Mouse (Mus musculus) lung, embryonic 14.5 days (tissue): ENCODE results near the gene Vps37b. TPM values are rescaled to one million over a fixed set of nuclear protein-coding genes. Genes with fewer than 3 reads are reported as not detected.

ENCODE experiments used
- ATAC-seq: fragments of 200-750 bp; cut with Nextera tagmentation; 2 replicates; pipeline ENCODE4 v1.8.0; 2017; ENCODE audit warnings: mild to moderate bottlenecking, moderate TSS enrichment, moderate library complexity; ENCODE audit not compliant: insufficient read depth
- DNase-seq: peaks from one replicate; pipeline ENCODE4 v3.0.0-alpha.2; 2015
- H3K27ac ChIP-seq: fragments of 300-500 bp; sonication (generic); 2 replicates; pipeline ENCODE4 v1.5.1; 2014; ENCODE audit warnings: low read depth, mild to moderate bottlenecking, moderate library complexity
- H3K27me3 ChIP-seq: fragments of 300-500 bp; sonication (generic); 2 replicates; pipeline ENCODE4 v1.6.1; 2014; ENCODE audit warnings: low read length, control low read depth; ENCODE audit not compliant: insufficient read depth
- H3K36me3 ChIP-seq: fragments of 300-500 bp; sonication (generic); 2 replicates; pipeline ENCODE4 v1.6.1; 2014; ENCODE audit warnings: control low read depth; ENCODE audit not compliant: insufficient read depth
- H3K4me1 ChIP-seq: fragments of 300-500 bp; sonication (generic); 2 replicates; pipeline ENCODE4 v1.6.1; 2014; ENCODE audit warnings: antibody characterized with exemption, control low read depth; ENCODE audit not compliant: insufficient read depth
- H3K4me2 ChIP-seq: fragments of 300-500 bp; sonication (generic); 2 replicates; pipeline ENCODE4 v1.6.1; 2014; ENCODE audit warnings: mild to moderate bottlenecking
- H3K4me3 ChIP-seq: fragments of 300-500 bp; sonication (generic); 2 replicates; pipeline ENCODE4 v1.5.1; 2014; ENCODE audit warnings: low read depth, low read length
- H3K9ac ChIP-seq: fragments of 300-500 bp; sonication (generic); 2 replicates; pipeline ENCODE4 v1.6.1; 2014
- H3K9me3 ChIP-seq: fragments of 300-500 bp; sonication (generic); 2 replicates; pipeline ENCODE4 v1.6.1; 2016; ENCODE audit warnings: low read depth, low read length, control low read depth
- CTCF ChIP-seq: IDR thresholded peaks from 2 replicates; pipeline ENCODE4 v1.5.1; 2016; ENCODE audit warnings: antibody characterized with exemption, low read depth
- WGBS: fragments of 180-500 bp; shearing (Covaris S2); extraction: QIAGEN DNeasy Blood & Tissue Kit; methylation state at CpG from one replicate; pipeline ENCODE4 v1.1.7; 2014; 5-methylcytosine and 5-hydroxymethylcytosine counted together
- polyA plus RNA-seq: library from polyadenylated mRNA; unstranded; fragments of >200 nt; fragmentation: Nextera tagmentation; extraction: Ambion mirVana; gene quantifications from 2 replicates; pipeline ENCODE4 v1.2.1, GENCODE M21; 2014

The Vps37b gene
- polyA plus RNA-seq, 1 experiment from 2014 or later, result 39.3 TPM

- H3K9ac ChIP-seq, result no peak overlapping the region
- DNase-seq (no peak), ATAC-seq (peak; percentile 29; the same call in 1 of the 2 replicates)
- no peaks in the 10 kb centered on the region for H3K27me3 ChIP-seq
- no peaks in the 10 kb centered on the region for H3K4me1 ChIP-seq
- no peak overlapping the region for H3K4me2 ChIP-seq
- no peak overlapping the region for H3K4me3 ChIP-seq
- 12% methylated on average over 2 of the region's 2 CpGs for WGBS
- no peaks in the 10 kb centered on the region for H3K9me3 ChIP-seq
- H3K27ac ChIP-seq, result no peak overlapping the region
- H3K36me3 ChIP-seq, result no peaks in the 10 kb centered on the region
- no peak for TF ChIP-seq CTCF
Measured at GRCm38 (mm10) chr5:123986925-123987324, 45.1 kb downstream of the Vps37b start.

DNA sequence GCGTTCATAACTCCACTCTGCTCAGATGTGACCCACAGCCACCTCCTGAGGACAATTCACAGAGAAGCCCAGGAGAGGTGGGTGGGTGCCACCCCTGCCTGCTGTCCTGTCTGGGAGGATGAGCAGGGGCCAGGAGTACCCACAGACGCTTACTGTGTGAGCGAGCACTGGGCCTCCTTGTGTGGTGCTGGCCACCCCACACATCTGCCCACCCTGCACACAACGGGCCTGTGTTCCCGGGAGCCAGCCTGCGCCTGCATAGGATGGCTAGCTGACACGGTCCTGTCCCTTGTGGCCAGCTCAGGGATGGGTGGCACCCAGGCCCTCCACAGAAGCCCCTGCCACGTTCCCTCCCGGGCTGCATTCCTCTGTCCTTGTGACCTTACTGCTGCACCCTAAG is 46.6 kb downstream of the Vps37b start:
- Histone ChIP-seq H3K4me1 (no peaks in the 10 kb centered on the region), H3K27me3 (no peaks in the 10 kb centered on the region), H3K4me2 (no peak overlapping the region), H3K9ac (no peak overlapping the region), H3K4me3 (no peak overlapping the region), H3K36me3 (no peaks in the 10 kb centered on the region), H3K27ac (no peak overlapping the region), H3K9me3 (no peaks in the 10 kb centered on the region)
- no peak for DNase-seq
- 58% methylated on average over 9 of the region's 9 CpGs for WGBS
- no peak for ATAC-seq
- no peak for TF ChIP-seq CTCF

- Histone ChIP-seq H3K9ac (no peak overlapping the region), H3K4me1 (no peaks in the 10 kb centered on the region), H3K4me3 (no peak overlapping the region), H3K27me3 (no peaks in the 10 kb centered on the region), H3K27ac (no peak overlapping the region), H3K36me3 (no peaks in the 10 kb centered on the region), H3K9me3 (no peaks in the 10 kb centered on the region), H3K4me2 (no peak overlapping the region)
- no peak for DNase-seq
- ATAC-seq, result no peak
- WGBS, result 67% methylated on average over 11 of the region's 11 CpGs
- TF ChIP-seq CTCF, result no peak
Measured at GRCm38 (mm10) chr5:123982838-123983237, 49.2 kb downstream of the Vps37b start.

DNA sequence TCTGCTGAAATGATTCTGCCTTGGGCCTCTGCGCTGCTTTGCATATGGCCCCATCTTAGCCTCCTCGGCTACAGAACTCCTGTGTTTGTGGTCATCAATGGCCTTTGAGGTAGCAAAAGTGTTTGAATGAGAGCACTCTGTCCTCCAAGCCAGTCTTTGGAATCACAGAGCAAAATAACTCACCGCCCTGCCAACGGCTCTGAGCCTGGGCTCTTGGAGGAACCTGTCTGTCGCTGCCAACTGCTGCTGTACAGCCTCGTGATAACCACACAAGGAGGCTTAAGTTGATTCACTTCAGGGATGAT is 50.9 kb downstream of the Vps37b start:
- TF ChIP-seq CTCF, result no peak
- Histone ChIP-seq H3K4me2 (no peak overlapping the region), H3K27me3 (no peaks in the 10 kb centered on the region), H3K4me1 (no peaks in the 10 kb centered on the region), H3K4me3 (no peak overlapping the region), H3K9ac (no peak overlapping the region), H3K9me3 (no peaks in the 10 kb centered on the region), H3K27ac (no peak overlapping the region), H3K36me3 (no peaks in the 10 kb centered on the region)
- DNase-seq, result no peak
- 67% methylated on average over 6 of the region's 6 CpGs for WGBS
- no peak for ATAC-seq

DNA sequence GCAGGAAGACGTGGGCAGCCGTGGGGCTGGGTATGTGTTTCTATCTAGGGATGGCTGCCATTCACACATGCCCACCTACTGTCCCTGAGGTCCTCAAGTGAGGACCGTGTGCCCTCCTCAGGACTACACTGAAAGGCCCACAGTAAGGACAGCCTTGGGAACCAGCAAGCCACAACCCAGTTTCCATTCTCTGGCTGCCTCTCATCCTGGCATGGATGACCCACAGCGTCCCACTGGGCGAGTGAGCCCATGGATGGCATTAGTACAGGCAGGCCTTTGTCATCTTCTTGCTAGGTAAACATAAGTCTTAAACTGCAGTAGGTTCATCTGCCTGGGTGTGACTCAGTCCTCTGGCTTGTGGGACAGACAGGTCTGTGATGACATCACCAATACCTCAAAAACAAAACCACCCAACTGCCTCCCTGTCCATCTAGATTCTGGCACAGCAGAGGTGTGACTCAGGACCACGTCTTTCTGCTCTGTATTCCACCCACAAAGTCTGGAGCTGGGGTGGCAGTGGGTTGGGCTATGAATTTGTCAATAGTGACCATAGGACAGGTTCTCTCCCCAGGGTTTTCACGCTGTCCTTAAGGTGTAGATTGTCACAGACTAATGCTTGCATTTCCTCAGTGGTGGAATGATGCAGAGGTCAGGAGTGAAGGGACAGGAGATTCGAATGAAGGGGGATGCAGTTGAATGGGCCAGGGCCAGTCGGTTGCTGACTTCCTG is 51.4 kb downstream of the Vps37b start:
- Histone ChIP-seq H3K4me3 (no peak overlapping the region), H3K27me3 (0 out of 2 replicates have a peak, but pooled peaks cover 3% of the 10 kb centered on the region), H3K4me2 (no peak overlapping the region), H3K9me3 (no peaks in the 10 kb centered on the region), H3K4me1 (no peaks in the 10 kb centered on the region), H3K9ac (no peak overlapping the region), H3K27ac (no peak overlapping the region), H3K36me3 (no peaks in the 10 kb centered on the region)
- ATAC-seq (no peak), DNase-seq (no peak)
- 71% methylated on average over 9 of the region's 9 CpGs for WGBS
- no peak for TF ChIP-seq CTCF

DNA sequence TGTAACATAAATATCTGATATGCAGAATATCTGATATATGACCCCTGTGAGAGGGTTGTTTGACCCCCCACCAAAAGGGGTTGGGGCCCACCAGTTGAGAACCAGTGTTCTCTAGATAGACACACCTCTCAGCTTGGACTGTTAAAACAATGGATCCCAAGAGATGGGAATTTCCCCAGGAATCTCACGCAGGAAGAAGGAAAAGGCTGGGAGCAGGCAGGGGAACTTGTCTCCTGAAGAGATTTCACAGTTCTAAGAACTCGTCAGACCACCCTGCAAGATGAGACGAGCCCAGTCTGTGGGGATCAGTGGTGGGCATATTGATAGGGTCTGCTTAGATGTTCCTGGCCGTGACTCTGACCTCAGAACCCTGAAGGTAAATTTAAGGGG is 52.1 kb downstream of the Vps37b start:
- ATAC-seq (no peak), DNase-seq (no peak)
- 45% methylated on average over 4 of the region's 4 CpGs for WGBS
- H3K4me3 ChIP-seq, result no peak overlapping the region
- H3K4me2 ChIP-seq, result no peak overlapping the region
- no peaks in the 10 kb centered on the region for H3K4me1 ChIP-seq
- no peaks in the 10 kb centered on the region for H3K36me3 ChIP-seq
- no peaks in the 10 kb centered on the region for H3K9me3 ChIP-seq
- TF ChIP-seq CTCF, result no peak
- peaks cover 4% of the 10 kb centered on the region; the same call in 1 of the 2 replicates for H3K27me3 ChIP-seq
- no peak overlapping the region for H3K9ac ChIP-seq
- no peak overlapping the region for H3K27ac ChIP-seq

GRCm38 (mm10) chr5:123979221-123979979 is 52.7 kb downstream of the Vps37b start:
- H3K27me3 ChIP-seq, result peaks cover 10% of the 10 kb centered on the region; the same call in 1 of the 2 replicates
- H3K27ac ChIP-seq, result no peak overlapping the region
- H3K4me1 ChIP-seq, result no peaks in the 10 kb centered on the region; the same call in 1 of the 2 replicates
- no peaks in the 10 kb centered on the region for H3K9me3 ChIP-seq
- WGBS, result 67% methylated on average over 18 of the region's 18 CpGs
- H3K9ac ChIP-seq, result no peak overlapping the region
- ATAC-seq, result no peak
- H3K4me3 ChIP-seq, result no peak overlapping the region
- H3K36me3 ChIP-seq, result no peaks in the 10 kb centered on the region
- H3K4me2 ChIP-seq, result no peak overlapping the region
- DNase-seq, result no peak
- TF ChIP-seq CTCF, result no peak
